Mouse (Mus musculus) large intestine, adult 2 months (tissue): ENCODE measurements at regions not wholly inside any gene's neighbourhood (a gene's known extent, or its start where the extent isn't known, plus 50 kb on each side); places are given as distances from the start of the nearest gene placed in this dataset.

Experiments used
- DNase-seq: peaks from one replicate; pipeline ENCODE4 v3.0.0-alpha.2; 2012; ENCODE audit warnings: low read depth, low spot score
- WGBS: fragments of 180-500 bp; shearing (Covaris S2); methylation state at CpG from one replicate; pipeline ENCODE4 v1.1.7; 2018; 5-methylcytosine and 5-hydroxymethylcytosine counted together

- DNase-seq, result no peak
- WGBS, result 85% methylated on average over 5 of the region's 5 CpGs
These were observed 264.8 kb downstream of the Agtpbp1 start for GRCm38 (mm10) chr13:59320261-59320660.

GRCm38 (mm10) chr13:59317458-59318005, 267.5 kb downstream of the Agtpbp1 start:
- WGBS, result 67% methylated on average over 16 of the region's 16 CpGs
- DNase-seq, result no peak

GRCm38 (mm10) chr13:59315811-59316210, 269.2 kb downstream of the Agtpbp1 start:
- DNase-seq, result no peak
- WGBS, result 48% methylated on average over 3 of the region's 3 CpGs

- no peak for DNase-seq
- 66% methylated on average over 1 of the region's 1 CpGs for WGBS
These were observed 270.6 kb downstream of the Agtpbp1 start for GRCm38 (mm10) chr13:59314419-59314818.

- no peak for DNase-seq
- WGBS, result 87% methylated on average over 7 of the region's 7 CpGs
These were observed 271.2 kb downstream of the Agtpbp1 start for GRCm38 (mm10) chr13:59313725-59314330.

GRCm38 (mm10) chr13:59292905-59293304, 292.1 kb downstream of the Agtpbp1 start:
- 20% methylated on average over 5 of the region's 5 CpGs for WGBS

GRCm38 (mm10) chr13:59289127-59289526, 295.9 kb downstream of the Agtpbp1 start:
- DNase-seq, result no peak
- WGBS, result 76% methylated on average over 11 of the region's 11 CpGs

More at GRCm38 (mm10) chr13:59292905-59293304, 292.1 kb downstream of the Agtpbp1 start:
- DNase-seq, result no peak

- no peak for DNase-seq
- WGBS, result 82% methylated on average over 5 of the region's 5 CpGs
These were observed 303.8 kb downstream of the Agtpbp1 start for GRCm38 (mm10) chr13:59281199-59281598.

- no peak for DNase-seq
- 32% methylated on average over 4 of the region's 4 CpGs for WGBS
These were observed 305.9 kb downstream of the Agtpbp1 start for GRCm38 (mm10) chr13:59279136-59279535.

GRCm38 (mm10) chr13:59271661-59272060, 313.4 kb downstream of the Agtpbp1 start:
- DNase-seq, result no peak
- WGBS, result 69% methylated on average over 4 of the region's 4 CpGs

- DNase-seq, result no peak
- 43% methylated on average over 4 of the region's 4 CpGs for WGBS
These were observed 318.2 kb downstream of the Agtpbp1 start for GRCm38 (mm10) chr13:59266854-59267253.

GRCm38 (mm10) chr13:59264126-59264525, 320.9 kb downstream of the Agtpbp1 start:
- no peak for DNase-seq
- WGBS, result 84% methylated on average over 11 of the region's 11 CpGs

GRCm38 (mm10) chr13:59261924-59262323, 323.1 kb downstream of the Agtpbp1 start:
- DNase-seq, result no peak
- 22% methylated on average over 3 of the region's 3 CpGs for WGBS

- WGBS, result 88% methylated on average over 12 of the region's 12 CpGs
- no peak for DNase-seq
These were observed 329.1 kb downstream of the Agtpbp1 start for GRCm38 (mm10) chr13:59255798-59256435.

- WGBS, result 64% methylated on average over 13 of the region's 13 CpGs
These were observed 331.1 kb downstream of the Agtpbp1 start for GRCm38 (mm10) chr13:59253667-59254558.

GRCm38 (mm10) chr13:59251252-59252006, 333.6 kb downstream of the Agtpbp1 start:
- no peak for DNase-seq
- 58% methylated on average over 12 of the region's 12 CpGs for WGBS

More at GRCm38 (mm10) chr13:59253667-59254558, 331.1 kb downstream of the Agtpbp1 start:
- DNase-seq, result no peak

- no peak for DNase-seq
- WGBS, result 92% methylated on average over 9 of the region's 9 CpGs
These were observed 336.6 kb downstream of the Agtpbp1 start for GRCm38 (mm10) chr13:59248411-59248810.

- no peak for DNase-seq
- WGBS, result 84% methylated on average over 7 of the region's 7 CpGs
These were observed 338.0 kb downstream of the Agtpbp1 start for GRCm38 (mm10) chr13:59246984-59247537.

GRCm38 (mm10) chr13:59246070-59246469, 339.0 kb downstream of the Agtpbp1 start:
- DNase-seq, result no peak
- 70% methylated on average over 6 of the region's 6 CpGs for WGBS
